Mouse (Mus musculus): Measurements from ENCODE around the gene Psmd1. TPM values are rescaled to one million over a fixed set of nuclear protein-coding genes. Genes with fewer than 3 reads are reported as not detected.
"Not testable (repeated sequence)": the region's sequence is repeated elsewhere in the genome, so short reads cannot be mapped to it uniquely, and the experiment has no call there.

Gene Psmd1
- 10 to 100 TPM; 96.2 to 98.9 TPM for total RNA-seq (2021)
- long read RNA-seq, experiment 1, transcript Psmd1-201 (25 exons, 3,112 nt), result major isoform, 51 of 99 reads
- long read RNA-seq, experiment 1, partial matches to known transcripts, result 46 of 99 reads
- long read RNA-seq, experiment 1, other reads (novel, unspliced or antisense), result 2 of 99 reads
- long read RNA-seq, experiment 2, transcript Psmd1-201 (25 exons, 3,112 nt), result major isoform, 100 of 138 reads
- long read RNA-seq, experiment 2, partial matches to known transcripts, result 29 of 138 reads
- long read RNA-seq, experiment 2, other reads (novel, unspliced or antisense), result 9 of 138 reads

- DNase-seq, result peak; percentile 83
These were observed at the start of gene Psmd1 for GRCm38 (mm10) chr1:86064271-86064991. Gene Psmd1 (plus strand): TSS chr1:86064387.

DNA sequence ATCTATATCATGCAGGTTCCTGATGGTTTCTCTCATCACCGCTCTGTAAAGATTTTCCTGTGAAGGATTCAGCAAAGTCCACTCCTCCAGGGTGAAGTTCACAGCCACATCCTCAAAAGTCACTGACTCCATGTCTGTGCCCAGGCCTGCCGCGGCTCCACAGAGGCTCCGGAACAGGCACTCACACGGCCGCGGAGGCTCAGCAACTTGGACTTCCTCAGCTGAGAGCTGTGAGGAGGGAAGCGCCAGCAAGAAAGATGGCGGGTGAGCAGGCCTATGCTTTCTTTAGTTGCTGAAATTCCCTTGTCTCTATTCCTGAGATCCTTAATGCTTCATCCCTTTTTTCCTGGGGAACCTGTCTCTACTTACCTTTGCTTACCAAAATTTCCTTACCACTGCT, 48.4 kb upstream of the Psmd1 start:
- DNase-seq, result not testable (repeated sequence)

- DNase-seq, result no peak
These were observed 47.7 kb upstream of the Psmd1 start, which contains the start of gene Spata3 for GRCm38 (mm10) chr1:86016516-86016915. Gene Spata3 (plus strand): TSS chr1:86016816.

- no peak for DNase-seq
These were observed 45.7 kb upstream of the Psmd1 start for GRCm38 (mm10) chr1:86018235-86019055.

DNA sequence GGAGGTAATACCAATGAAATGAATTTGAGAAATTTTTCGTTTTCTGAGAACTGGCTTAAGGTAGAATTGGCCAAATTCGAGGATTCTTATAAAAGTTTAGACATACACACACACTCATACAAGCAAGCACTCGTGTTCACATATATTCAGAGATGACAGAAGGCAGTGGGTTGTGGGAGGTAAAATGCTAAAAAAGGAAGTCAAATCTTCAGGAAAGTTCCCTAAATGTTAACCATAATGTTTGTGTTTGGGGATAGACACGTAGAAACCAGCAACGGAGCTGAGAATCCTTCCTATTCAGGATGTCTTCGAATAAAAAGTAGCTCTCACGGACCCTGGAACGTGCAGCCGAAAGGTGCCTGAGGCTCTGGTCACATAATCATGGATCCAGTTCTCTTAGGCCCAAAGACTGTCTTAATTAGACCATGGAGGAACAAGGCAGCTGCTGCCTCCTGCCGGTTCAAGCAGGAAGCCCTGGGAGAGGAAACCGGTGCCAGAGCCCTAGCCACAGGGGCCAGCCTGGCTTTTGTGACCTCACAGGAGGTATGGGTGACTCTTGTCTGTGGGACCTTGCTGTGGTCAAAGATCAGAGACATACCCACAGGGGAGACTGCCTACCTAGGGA, 42.7 kb upstream of the Psmd1 start:
- DNase-seq, result no peak

DNA sequence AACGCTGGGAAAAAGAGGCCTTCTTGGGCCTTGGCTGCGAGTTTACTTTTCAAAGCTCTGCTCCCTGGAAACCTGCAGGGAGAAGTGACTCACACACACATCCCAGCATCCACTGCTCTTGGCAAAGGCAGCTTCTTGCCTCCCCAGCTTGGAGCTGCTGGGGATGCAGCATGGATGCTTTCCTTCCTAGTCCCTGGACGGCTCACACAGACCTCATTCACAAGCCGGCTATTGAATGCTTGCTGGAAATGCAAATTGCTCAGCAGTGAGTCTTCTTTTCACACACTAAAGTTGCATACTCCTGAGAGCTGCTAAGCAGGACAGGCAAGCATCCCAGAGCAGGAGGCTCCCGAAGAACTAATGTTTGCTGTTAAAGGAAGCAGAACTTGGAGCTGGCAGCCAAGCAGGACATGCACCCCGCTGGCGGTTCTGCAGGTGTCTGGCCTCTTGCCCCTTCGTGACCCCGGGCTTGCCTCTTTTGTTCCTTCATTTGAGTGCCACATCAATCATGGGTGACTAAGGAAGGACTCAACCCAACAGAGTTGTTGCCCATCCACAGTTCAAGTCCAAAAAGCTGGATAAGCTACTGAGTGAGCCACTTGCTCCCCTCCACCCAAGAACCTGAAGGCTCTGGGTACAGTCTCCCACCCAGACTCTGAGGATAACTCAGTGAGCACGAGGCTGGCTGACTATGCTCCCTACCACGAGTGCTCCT, 31.8 kb upstream of the Psmd1 start:
- DNase-seq, result no peak

- DNase-seq, result peak; percentile 41
These were observed 25.8 kb upstream of the Psmd1 start for GRCm38 (mm10) chr1:86038191-86038951.

DNA sequence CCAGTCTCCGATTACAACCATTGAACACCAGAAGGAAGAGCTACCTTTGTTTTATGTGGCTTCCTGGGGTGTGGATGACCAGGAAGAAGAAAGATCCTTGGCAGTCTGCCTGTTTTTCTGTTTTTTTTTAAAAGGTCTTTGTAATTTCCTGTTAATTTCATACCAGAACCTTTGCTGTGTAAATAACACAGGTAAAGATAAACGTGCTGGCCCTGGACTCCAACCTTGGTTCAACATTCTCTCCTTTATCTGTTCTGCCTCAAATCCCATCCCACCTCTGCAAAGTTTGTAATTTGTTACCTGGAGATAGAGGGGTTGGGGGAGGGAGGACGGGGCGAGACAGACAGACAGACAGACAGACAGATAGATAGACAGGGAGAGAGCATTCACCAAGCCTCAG, 24.1 kb upstream of the Psmd1 start:
- no peak for DNase-seq

- DNase-seq, result no peak
These were observed 23.4 kb upstream of the Psmd1 start for GRCm38 (mm10) chr1:86040817-86041216.

GRCm38 (mm10) chr1:86045056-86045455, 19.1 kb upstream of the Psmd1 start:
- DNase-seq, result no peak

DNA sequence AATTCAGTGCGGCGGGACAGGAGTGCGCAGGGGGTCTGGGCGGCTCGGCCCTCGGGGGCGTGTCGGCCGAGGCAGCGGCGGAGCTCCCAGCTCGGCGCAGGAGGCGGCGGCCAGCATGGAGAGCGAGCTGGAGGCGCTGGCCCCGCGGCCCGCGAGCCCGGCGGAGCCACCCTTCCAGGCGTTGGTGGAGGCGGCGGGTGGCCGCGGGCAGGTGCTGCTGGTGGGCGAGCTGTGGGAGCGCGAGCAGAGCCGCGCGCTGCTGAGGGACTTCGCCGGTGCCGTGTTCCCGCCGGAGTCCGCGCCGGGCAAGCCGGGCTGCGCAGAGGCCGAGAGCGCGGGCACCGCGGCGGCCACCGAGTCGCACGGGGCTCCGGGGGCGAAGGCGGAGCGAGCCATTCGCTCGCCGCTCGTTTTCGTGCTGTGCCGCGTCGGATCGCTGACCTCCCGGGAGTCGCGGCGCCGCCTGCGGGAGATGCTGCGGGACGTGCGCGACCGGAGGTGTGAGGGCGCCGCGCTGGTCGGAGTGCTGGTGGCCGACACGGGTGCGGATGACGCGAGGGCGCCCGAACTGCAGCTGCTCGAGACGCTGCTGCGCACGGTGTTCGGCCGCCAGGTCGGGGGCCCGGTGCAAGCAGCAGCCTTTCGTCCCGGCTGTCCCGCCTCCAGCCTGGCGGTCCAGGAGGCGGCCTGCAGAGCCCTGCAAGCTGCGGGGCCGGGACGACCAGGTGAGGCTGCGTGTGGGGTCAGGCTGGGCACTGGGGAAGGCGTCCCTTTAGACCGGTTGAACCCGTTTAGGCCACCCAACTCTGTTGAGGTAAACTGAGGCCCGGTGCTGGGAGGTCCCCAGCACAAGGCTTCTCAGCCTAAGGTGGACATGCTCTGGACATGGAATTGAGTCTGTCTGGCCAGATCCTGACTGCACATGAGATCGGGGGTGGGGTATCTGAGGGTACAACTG, 18.1 kb upstream of the Psmd1 start, which contains the start of gene 2810459M11Rik:
2810459M11Rik (plus strand) TSS at position 16 of the 958 bp plus-strand sequence.
- no peak for DNase-seq

DNA sequence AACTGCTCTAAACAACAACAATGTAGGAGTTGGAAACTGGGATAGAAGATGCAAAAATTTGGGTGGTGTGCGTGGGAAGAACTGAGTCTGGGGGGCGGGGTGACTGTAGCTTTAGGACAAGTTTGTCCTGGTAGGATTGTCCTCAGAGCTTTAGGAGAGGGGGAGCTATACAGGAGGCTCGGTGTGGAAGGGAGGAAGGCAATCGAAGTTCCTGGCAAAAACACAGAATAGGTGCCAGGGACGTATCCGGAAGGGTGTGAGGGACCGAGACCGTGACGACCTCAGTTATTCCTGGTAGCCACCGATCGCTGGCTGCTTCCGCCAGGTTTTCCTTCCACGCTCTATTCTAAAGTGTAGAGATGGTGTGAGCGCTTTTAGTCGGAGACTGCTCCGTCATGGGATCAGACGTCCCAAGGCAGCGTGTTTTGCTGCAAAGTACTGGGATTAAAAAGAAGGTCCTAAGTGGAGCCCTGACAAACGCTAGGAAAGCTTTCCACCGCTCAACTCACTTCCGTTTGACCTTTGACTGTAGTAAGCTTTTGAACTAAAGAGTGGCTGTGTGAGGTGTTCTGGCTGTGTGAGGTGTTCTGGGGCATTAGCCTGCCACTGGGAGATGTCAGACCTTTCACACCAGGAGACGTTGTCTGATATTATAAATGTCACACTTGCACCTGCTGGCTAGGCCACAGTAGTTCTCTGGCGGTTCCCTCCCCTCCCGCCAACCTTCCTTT, 17.2 kb upstream of the Psmd1 start:
- DNase-seq, result no peak

DNA sequence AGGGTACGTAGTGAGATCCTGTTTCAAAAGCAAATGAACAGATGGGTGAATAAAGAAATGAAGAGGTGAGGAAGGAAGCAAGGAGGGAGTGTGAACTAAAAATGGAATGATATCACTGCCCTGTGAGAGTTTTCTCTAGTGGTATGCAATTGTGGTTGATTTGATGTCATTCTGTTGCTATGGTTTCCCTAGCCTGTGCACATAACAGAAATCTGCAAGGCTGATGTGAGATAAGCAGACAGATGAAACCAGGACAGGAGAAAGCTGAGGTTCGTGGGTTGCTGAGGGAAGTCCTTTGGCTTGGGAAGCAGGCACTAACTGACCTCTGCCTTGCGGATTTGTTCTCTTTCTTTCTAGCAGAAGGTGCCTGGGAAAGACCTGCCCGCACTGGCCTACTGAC, 16.0 kb upstream of the Psmd1 start:
- DNase-seq, result no peak

DNA sequence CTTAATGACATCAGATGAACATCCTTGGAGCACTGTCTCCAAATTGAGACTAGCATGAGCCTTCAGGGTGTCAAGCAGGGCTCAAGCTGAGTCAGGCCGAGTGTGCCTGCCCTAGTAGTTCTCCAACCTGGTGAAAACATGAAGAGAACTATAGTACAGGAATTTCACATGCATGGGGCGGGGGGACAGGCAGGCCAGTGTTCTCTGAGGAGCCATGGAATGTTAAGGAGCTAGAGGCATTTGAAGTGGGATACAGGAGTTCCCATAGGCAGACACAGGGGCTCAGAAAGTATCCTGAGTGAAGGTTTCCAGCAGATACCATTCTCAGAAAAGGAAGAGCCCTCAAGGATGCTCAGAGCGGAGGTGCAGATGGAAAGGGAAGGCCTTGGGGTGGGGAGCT, 15.4 kb upstream of the Psmd1 start:
- no peak for DNase-seq

DNA sequence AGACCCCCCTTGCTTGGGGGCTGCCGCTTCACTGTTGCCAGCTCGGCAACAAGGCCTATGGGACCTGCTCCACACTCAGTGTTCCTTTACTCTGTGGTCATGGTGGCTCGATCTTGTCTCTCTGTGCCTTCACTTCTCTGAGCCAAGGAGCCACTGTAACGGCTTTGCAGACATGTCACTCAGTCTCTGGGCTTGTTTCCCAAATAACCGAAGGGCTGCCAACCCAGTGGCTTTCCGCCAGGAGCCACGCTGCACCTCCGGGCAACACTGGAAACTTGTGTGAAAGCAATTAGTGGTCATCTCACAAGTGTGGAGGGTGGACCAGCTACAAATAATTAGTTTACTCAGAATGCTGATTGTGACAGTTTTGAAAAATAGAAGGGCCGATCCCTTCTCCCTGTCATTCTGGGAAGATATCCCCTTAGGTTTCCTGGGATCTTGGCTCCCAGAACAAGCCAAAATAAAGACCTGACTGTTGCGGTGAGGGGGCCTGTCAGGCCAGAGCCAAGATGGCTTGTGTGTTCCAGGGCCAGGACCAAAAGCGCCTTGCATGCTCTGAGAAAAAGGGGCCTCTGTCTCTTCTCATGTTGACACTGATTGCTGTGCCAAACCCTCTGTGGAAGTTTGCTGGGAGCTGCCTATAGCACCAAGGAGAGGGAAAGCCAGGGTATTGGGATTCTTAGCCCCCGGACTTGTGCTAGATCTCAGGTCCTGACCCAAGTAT, 10.8 kb upstream of the Psmd1 start:
- peak; percentile 66 for DNase-seq

DNA sequence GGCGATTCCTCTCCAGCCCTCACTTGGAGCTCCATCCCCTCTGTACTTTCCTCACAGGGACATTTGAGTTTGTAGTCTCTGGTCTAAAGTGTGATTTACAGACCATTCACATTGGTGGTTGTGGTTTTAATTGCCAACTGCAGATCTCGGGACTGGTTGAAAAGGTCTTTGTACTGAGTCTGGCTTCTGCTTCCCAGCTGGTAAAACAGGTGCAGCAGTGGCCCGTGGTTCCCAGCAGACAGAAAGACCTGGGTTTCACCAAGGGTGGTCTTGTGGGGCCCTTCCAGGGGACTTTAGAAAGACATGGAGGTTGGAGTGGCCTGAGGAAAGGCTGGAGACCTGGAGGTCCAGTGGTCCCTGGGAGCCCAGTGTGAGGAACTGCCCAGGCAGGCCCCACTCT, 9.2 kb upstream of the Psmd1 start:
- no peak for DNase-seq

GRCm38 (mm10) chr1:86056284-86056683, 7.9 kb upstream of the Psmd1 start:
- DNase-seq, result no peak

Data from gastrocnemius, postnatal 25 days (tissue).